Mouse (Mus musculus) layer of hippocampus, adult 9-10 months (tissue): ENCODE results near the gene Bcl2l13.

ENCODE experiments used
- DNase-seq: peaks from one replicate; pipeline ENCODE4 v3.0.0; 2022; ENCODE audit warnings: low spot score

Gene Bcl2l13

DNA sequence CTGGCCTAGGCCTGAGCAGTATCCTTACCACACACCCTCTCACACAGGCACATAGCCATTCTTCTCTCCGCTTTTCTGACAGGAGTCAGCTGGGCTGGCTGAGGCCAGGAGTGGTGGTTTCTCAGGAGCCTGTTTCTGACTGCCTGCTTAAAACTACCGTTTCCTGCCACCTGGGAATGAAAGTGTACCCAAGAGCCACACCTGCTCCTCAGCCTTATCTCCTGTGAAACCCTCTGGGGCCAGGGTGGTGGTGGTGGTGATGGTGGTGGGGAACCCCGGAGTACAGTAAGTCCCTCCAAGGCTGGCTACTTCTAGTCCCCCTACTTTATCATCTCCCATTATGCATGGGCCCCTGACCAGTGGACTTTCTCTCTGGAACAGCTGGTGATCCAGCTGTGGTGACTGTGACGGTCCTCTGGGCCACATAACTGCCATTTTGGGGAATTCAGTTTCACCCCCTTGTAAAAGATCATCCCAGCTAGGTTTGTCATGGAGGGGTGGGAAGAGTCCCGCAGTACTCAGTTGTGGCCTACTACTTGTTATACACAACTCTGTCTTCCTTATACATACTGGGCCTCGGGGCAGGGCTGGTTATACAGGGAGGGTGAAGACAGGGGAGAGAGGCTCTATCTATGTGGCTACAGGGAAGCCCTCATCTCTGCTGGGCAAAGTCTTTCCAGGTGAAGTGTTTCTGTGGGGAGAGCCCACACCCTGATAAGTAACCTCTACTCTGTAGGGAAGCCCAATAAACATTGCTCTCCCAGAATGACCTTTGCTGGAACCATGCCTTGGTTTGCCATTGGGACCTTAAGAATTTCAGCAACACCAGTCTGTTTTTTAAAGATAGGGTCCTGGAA is 94.7 kb downstream of the Bcl2l13 start:
- no peak for DNase-seq

- no peak for DNase-seq
Measured at GRCm38 (mm10) chr6:120932597-120932996, 96.6 kb downstream of the Bcl2l13 start.

DNA sequence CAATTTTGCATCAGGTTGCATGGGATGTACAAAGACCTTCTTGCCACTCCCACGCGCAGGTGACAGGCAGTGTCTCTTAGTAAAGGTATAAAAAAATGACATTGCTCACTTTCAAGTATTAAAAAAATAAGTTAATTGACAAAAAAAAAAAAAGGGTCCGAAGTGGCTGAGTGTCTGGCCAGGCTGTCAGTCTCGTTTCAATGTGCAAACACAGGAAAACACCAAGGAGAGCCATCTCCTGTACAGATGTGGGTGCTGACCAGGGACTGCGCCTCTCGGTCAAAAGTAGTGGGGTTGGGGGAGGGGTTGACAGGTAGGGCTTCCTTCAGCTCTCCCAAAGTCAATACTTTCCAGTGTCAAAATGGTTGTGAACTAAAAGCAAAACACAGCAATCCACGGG is 97.7 kb downstream of the Bcl2l13 start:
- DNase-seq: no peak

DNA sequence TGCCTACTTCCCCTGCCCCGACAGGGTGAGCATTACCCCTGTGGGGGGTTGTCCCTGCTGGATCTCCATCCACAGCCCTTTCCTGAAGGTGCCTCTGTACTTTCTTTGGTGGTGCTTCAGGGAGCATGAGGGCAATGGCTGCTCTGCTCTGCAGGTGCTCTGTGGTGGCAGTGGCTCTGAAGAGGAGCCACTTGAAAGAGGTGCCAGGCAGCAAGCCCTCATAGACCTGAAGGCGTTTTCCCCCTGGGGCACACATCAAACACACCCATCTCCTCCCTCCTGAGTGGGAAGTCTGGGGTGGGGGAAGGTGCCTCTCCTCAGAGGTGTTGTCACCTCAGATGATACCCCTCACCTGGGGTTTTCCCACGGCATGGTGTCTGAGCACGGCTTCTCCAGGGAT is 98.2 kb downstream of the Bcl2l13 start:
- no peak for DNase-seq

GRCm38 (mm10) chr6:120937104-120937617 is 101.1 kb downstream of the Bcl2l13 start:
- no peak for DNase-seq

- no peak for DNase-seq
Measured at GRCm38 (mm10) chr6:120937999-120938608, 102.1 kb downstream of the Bcl2l13 start.

DNA sequence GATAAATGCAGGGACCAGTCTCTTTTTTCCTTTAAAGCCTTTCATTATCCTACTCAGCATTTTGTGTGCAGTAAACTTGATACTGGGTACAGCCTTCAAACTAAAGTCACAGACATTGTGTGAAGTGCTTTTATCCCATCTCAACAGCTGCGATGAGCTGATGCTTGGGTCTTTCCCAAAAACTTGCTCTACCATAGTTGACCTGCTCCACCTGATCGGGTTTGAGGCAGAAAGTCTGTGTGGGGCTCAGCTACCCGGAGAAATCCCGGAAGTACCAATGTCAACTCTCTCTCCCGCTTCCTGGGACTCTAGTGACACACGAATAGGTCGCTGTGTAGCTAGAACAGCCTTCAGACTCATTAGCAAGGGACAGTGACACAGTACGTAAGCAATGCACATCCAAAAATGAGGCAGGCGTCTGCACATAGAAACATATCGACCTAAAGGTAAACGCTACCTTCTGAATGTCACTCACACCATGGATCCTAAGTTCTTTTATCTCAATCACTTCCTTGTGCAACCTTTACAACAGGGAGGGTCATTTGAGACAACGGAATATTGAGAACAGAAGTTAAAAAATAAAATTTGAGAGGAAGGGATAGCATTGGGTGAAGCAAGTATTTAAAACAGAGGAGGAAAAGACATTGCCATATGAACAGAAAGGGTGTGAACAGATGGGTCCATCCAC is 102.9 kb downstream of the Bcl2l13 start:
- no peak for DNase-seq

DNA sequence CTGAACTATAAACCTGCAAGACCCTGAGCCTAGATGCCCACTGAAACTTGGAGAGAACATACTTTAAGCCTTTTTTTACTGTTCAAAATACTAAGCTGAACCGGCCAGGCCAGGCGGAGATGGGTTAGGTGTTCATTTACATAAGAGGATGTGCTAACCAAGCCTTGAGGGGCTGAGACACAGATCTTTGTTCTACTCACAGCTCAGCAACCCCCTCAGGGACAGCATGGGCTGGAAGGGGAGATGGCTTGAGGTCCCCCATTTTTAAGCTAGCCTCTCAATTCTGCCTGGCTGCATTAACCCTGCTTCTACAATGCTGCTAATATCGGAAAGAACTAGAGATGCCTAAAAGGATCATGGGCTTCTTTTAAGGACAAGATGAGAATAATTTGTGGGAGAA is 103.8 kb downstream of the Bcl2l13 start:
- DNase-seq: no peak

GRCm38 (mm10) chr6:120940446-120941083 is 104.6 kb downstream of the Bcl2l13 start:
- no peak for DNase-seq

- DNase-seq: no peak
Measured at GRCm38 (mm10) chr6:120941084-120941481, 105.1 kb downstream of the Bcl2l13 start.

DNA sequence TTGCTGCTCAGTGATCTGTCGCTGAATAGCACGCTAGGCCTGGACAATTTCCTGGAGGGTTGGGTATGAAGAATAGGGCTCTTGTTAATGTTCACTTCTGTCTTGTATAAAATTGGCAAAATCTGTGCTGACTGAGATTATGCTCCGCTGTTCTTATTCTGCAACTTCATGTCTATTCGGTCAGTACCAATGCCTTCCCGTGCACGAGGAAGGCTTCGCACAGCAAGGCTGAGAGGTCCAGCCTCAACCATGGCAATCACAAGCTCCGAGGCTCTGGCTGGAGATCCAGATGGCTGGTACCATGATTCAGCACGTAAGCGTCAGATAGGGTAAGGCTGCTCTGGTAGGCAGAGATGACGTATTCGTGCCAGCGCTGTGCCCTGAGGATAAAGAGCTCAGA is 105.6 kb downstream of the Bcl2l13 start:
- no peak for DNase-seq
